Mouse (Mus musculus) hindbrain, embryonic 14.5 days (tissue): Measurements from ENCODE around the gene Mmp23. TPM values are rescaled to one million over a fixed set of nuclear protein-coding genes. Genes with fewer than 3 reads are reported as not detected.

Experiments
- ATAC-seq: fragments of 200-750 bp; cut with Nextera tagmentation; 2 replicates; pipeline ENCODE4 v1.8.0; 2017; ENCODE audit warnings: moderate number of reproducible peaks, mild to moderate bottlenecking, moderate TSS enrichment, moderate library complexity; ENCODE audit not compliant: low FRiP score
- DNase-seq: peaks from one replicate; pipeline ENCODE4 v3.0.0-alpha.2; 2015; ENCODE audit warnings: low spot score
- H3K27ac ChIP-seq: fragments of 300-500 bp; sonication (generic); 2 replicates; pipeline ENCODE4 v1.5.1; 2014; ENCODE audit warnings: mild to moderate bottlenecking, moderate library complexity
- H3K27me3 ChIP-seq: fragments of 300-500 bp; sonication (generic); 2 replicates; pipeline ENCODE4 v1.6.1; 2014; ENCODE audit warnings: mild to moderate bottlenecking, low read length, mixed read lengths; ENCODE audit not compliant: control insufficient read depth, insufficient read depth
- H3K36me3 ChIP-seq: fragments of 300-500 bp; sonication (generic); replicated peaks from 2 replicates; pipeline ENCODE4 v1.6.1; 2014; ENCODE audit not compliant: control insufficient read depth, insufficient read depth
- H3K4me1 ChIP-seq: fragments of 300-500 bp; sonication (generic); replicated peaks from 2 replicates; pipeline ENCODE4 v1.6.1; 2014; ENCODE audit warnings: antibody characterized with exemption, low read length, mixed read lengths; ENCODE audit not compliant: control insufficient read depth, insufficient read depth
- H3K4me2 ChIP-seq: fragments of 300-500 bp; sonication (generic); replicated peaks from 2 replicates; pipeline ENCODE4 v1.6.1; 2014; ENCODE audit warnings: mild to moderate bottlenecking, moderate library complexity
- H3K4me3 ChIP-seq: fragments of 300-500 bp; sonication (generic); replicated peaks from 2 replicates; pipeline ENCODE4 v1.5.1; 2014; ENCODE audit warnings: mild to moderate bottlenecking, low read length
- H3K9ac ChIP-seq: fragments of 300-500 bp; sonication (generic); 2 replicates; pipeline ENCODE4 v1.6.1; 2014
- H3K9me3 ChIP-seq: fragments of 300-500 bp; sonication (generic); 2 replicates; pipeline ENCODE4 v1.6.1; 2016; ENCODE audit warnings: low read length; ENCODE audit not compliant: control insufficient read depth
- WGBS: fragments of 180-500 bp; shearing (Covaris S2); extraction: QIAGEN DNeasy Blood & Tissue Kit; methylation state at CpG from one replicate; pipeline ENCODE4 v1.1.7; 2014; 5-methylcytosine and 5-hydroxymethylcytosine counted together
- polyA plus RNA-seq: library from polyadenylated mRNA; unstranded; fragments of >200 nt; fragmentation: Nextera tagmentation; extraction: Ambion mirVana; gene quantifications from 2 replicates; pipeline ENCODE4 v1.2.1, GENCODE M21; 2014

Mmp23 gene
- 2.7 and 2.9 TPM in 2 replicates for polyA plus RNA-seq

GRCm38 (mm10) chr4:155653086-155653450, at the start of gene Mmp23:
Gene Mmp23 (minus strand): TSS chr4:155653384.
- Histone ChIP-seq H3K4me3 (peak within 1 kb of the TSS; percentile 31), H3K36me3 (peaks cover 67% of the 10 kb centered on the region), H3K27ac (no peak within 1 kb of the TSS), H3K9ac (peak within 1 kb of the TSS; percentile 61), H3K4me1 (peaks cover 29% of the 10 kb centered on the region), H3K4me2 (peak within 1 kb of the TSS; percentile 64), H3K9me3 (no peaks in the 10 kb centered on the region), H3K27me3 (peaks cover 67% of the 10 kb centered on the region)
- DNase-seq (peak; percentile 30), ATAC-seq (peak; percentile 38)
- under 1% methylated on average over 33 of the region's 33 CpGs for WGBS

DNA sequence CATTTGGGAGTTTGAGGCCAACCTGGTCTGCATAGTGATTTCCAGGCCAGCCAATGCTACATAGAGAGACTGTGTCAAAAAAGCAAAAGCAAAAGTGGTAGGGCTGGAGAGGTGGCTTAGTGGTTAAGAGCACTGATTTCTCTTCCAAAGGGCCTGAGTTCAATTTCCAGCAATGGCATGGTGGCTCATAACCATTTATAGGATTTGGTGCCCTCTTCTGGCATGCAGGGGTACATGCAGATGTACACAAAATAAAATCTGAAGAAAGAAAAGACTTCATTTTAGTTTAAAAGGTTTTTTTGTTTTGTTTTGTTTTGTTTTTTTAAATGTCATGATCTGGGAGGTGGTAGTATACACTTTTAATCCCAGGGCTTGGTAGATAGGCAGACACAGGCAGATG, 47.2 kb upstream of the Mmp23 start:
- ATAC-seq: no peak
- Histone ChIP-seq H3K4me2 (no peak overlapping the region), H3K9me3 (no peaks in the 10 kb centered on the region), H3K4me3 (no peak overlapping the region), H3K36me3 (no peaks in the 10 kb centered on the region), H3K9ac (no peak overlapping the region), H3K27me3 (no peaks in the 10 kb centered on the region), H3K4me1 (peaks cover 20% of the 10 kb centered on the region), H3K27ac (no peak overlapping the region)
- DNase-seq: peak; percentile 56

DNA sequence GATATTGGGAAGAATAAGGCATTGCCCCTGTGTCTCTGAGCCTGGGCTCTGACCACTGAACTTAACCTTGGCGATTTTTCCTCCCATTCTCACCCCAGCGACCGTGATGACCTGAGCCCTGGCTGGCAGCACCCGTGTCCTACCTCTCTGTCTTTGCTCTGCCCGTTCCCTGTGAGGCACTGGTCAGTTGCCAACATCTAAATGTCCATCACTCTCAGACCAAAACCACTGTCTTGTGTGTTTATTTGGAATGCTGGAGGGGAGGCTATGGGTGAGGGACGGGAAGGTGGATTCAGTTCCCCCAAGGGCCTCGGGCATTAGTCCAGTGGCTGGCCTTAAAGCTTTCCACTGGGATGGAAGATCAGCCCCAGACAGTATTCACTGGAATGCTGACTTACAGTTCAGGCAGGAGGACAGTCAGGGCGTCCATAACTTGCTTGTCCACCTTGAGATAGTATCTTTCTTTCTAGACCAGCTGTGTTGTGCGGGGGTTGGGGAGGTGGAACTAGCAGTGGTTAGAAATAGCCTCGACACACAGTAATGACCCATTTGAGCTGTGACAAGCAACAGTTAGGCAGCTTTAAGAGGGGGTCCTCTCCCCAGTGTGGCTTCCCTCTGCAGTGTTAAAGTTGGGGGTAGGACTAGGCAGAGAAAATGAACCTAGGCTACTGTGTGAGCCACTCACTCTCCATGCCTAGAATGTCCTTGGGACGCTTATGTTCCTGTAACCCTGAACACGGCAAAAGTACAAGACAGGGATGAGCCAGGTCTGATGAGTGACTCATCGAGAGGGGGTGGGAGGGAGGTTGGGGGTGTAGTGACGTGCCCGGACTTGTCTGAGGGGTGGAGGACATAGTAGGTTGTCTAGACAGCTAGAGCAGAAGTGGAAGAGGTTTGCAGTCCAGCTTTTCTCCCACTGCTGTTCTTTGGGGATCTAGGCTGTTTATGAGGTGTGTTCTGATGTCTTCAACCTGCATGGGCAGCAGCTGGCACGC, 43.4 kb upstream of the Mmp23 start:
- no peak for DNase-seq
- H3K4me2 ChIP-seq: peak overlapping the region; percentile 68
- peak overlapping the region; percentile 87 for H3K9ac ChIP-seq
- no peak overlapping the region for H3K27ac ChIP-seq
- whole genome bisulfite sequencing: 78% methylated on average over 16 of the region's 16 CpGs
- H3K9me3 ChIP-seq: no peaks in the 10 kb centered on the region
- H3K4me1 ChIP-seq: peaks cover 20% of the 10 kb centered on the region
- no peak for ATAC-seq
- no peaks in the 10 kb centered on the region for H3K36me3 ChIP-seq
- peak overlapping the region; percentile 62; the same call in 1 of the 2 replicates for H3K4me3 ChIP-seq
- H3K27me3 ChIP-seq: no peaks in the 10 kb centered on the region

GRCm38 (mm10) chr4:155695531-155696062, 42.4 kb upstream of the Mmp23 start:
- Histone ChIP-seq H3K27ac (no peak overlapping the region), H3K9me3 (no peaks in the 10 kb centered on the region), H3K4me2 (peak overlapping the region; percentile 68), H3K27me3 (no peaks in the 10 kb centered on the region), H3K9ac (peak overlapping the region; percentile 87), H3K4me3 (peak overlapping the region; percentile 62), H3K4me1 (peaks cover 20% of the 10 kb centered on the region), H3K36me3 (no peaks in the 10 kb centered on the region)
- WGBS: 74% methylated on average over 4 of the region's 4 CpGs
- DNase-seq (no peak), ATAC-seq (no peak)

GRCm38 (mm10) chr4:155694482-155695401, 41.6 kb upstream of the Mmp23 start:
- peaks cover 20% of the 10 kb centered on the region for H3K4me1 ChIP-seq
- no peaks in the 10 kb centered on the region for H3K9me3 ChIP-seq
- H3K4me3 ChIP-seq: peak overlapping the region; percentile 62
- 1% methylated on average over 82 of the region's 92 CpGs for WGBS
- peak overlapping the region; percentile 95 for H3K27ac ChIP-seq
- no peaks in the 10 kb centered on the region for H3K27me3 ChIP-seq
- peak overlapping the region; percentile 87 for H3K9ac ChIP-seq
- DNase-seq: peak; percentile 78
- peak overlapping the region; percentile 68 for H3K4me2 ChIP-seq
- peak; percentile 85 for ATAC-seq
- no peaks in the 10 kb centered on the region for H3K36me3 ChIP-seq

DNA sequence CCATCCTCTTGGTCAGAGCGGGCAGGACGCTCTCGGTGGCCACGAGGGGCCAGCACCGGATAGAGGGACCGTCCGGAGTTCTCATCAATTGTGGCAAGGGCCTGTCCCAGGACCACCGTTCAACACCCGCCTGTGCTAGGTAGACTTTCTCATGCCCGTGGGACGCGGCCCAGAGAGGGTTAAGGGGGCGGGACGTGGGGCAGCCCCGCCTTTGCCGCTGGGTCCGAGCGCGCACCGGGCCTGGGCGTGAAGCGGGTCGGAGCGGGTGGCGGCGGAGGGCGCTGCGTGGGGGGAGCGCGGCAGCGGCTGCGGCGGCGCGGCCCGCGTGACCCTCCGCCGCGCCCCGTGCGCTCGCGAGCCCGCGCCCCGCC, 40.9 kb upstream of the Mmp23 start, which contains the start of gene Fndc10:
TSS of gene Fndc10 (plus strand) at position 232 of the 371 bp plus-strand sequence.
- Histone ChIP-seq H3K9ac (peak within 1 kb of the TSS; percentile 87), H3K4me2 (peak within 1 kb of the TSS; percentile 68), H3K27ac (peak within 1 kb of the TSS; percentile 95), H3K36me3 (no peaks in the 10 kb centered on the region), H3K27me3 (no peaks in the 10 kb centered on the region), H3K4me3 (peak within 1 kb of the TSS; percentile 62), H3K9me3 (no peaks in the 10 kb centered on the region), H3K4me1 (peaks cover 20% of the 10 kb centered on the region)
- DNase-seq: peak; percentile 73
- WGBS: 0% methylated on average over 36 of the region's 47 CpGs
- peak; percentile 81 for ATAC-seq

GRCm38 (mm10) chr4:155692421-155692820, 39.2 kb upstream of the Mmp23 start:
- no peaks in the 10 kb centered on the region for H3K27me3 ChIP-seq

DNA sequence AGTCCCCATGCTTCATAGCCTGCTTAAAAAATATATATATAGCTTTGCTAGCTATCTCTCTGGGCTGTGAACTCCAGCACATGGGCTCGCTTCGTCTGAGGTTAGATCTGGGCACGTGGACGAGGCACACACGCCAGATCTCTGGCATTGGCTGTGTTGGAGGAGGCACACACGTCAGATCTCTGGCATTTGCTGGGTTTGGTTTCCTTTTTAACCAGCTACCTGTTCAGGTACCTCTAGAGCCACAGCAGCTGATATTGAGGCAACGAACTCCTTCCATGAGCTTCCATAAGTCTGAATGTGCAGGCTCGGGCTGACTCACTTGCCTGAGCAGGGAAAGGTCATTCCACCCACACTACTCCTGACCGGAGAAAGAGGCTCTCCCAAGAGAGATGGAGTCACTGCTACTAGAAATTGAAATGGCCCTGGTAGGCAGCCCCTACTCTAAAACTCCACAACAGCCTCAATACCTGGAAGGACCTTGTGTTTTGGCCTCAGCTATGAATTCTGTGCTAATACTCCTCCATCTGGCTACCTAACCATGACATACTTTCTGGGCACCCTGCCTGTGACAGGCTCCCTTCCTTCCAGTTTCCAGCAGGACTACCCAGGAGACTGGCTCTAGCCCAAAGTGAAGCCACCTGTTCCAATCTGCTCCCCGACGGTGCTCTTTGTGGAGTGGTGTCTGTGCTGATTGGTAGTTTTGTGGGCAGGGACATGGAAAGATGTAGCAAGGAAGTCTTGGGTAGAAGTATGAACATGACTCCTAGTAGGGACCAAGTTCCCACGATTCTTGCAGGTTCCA, 37.6 kb upstream of the Mmp23 start:
- H3K27me3 ChIP-seq: no peaks in the 10 kb centered on the region
- no peak for DNase-seq
- WGBS: 80% methylated on average over 12 of the region's 12 CpGs
- H3K4me3 ChIP-seq: no peak overlapping the region
- H3K4me2 ChIP-seq: no peak overlapping the region
- H3K4me1 ChIP-seq: peaks cover 8% of the 10 kb centered on the region
- H3K36me3 ChIP-seq: no peaks in the 10 kb centered on the region
- no peak overlapping the region for H3K9ac ChIP-seq
- H3K9me3 ChIP-seq: no peaks in the 10 kb centered on the region
- no peak for ATAC-seq
- no peak overlapping the region for H3K27ac ChIP-seq

More at GRCm38 (mm10) chr4:155692421-155692820, 39.2 kb upstream of the Mmp23 start:
- 95% methylated on average over 3 of the region's 3 CpGs for WGBS
- H3K4me2 ChIP-seq: no peak overlapping the region
- DNase-seq: no peak
- no peaks in the 10 kb centered on the region for H3K36me3 ChIP-seq
- no peak overlapping the region for H3K27ac ChIP-seq
- H3K4me3 ChIP-seq: no peak overlapping the region
- no peak for ATAC-seq
- peaks cover 20% of the 10 kb centered on the region for H3K4me1 ChIP-seq
- no peaks in the 10 kb centered on the region for H3K9me3 ChIP-seq
- H3K9ac ChIP-seq: no peak overlapping the region
